In genomic region chr11:114679582-114679981, GRCm38 (mm10) we compare ENCODE assay signal across 8 mouse cellular contexts. TPM values are rescaled to one million over a fixed set of nuclear protein-coding genes. Genes with fewer than 3 reads are reported as not detected.
DNase-seq lines count a peak whose midpoint lies in the region; ATAC-seq and TF ChIP-seq lines count a peak whose summit lies in the region.

No protein-coding gene starts in this region.

- no peaks in the 10 kb centered on the region for H3K9me3 ChIP-seq in hindbrain, postnatal 0 days (ENCODE audit: low read length)
- no peaks in the 10 kb centered on the region for H3K9me3 ChIP-seq in hindbrain, embryonic 12.5 days (replicated peaks)
- H3K9me3 ChIP-seq in heart, embryonic 16.5 days (replicated peaks; ENCODE audit: control insufficient read depth, low read length): no peaks in the 10 kb centered on the region
- H3K9me3 ChIP-seq in lung, postnatal 0 days (ENCODE audit: low read length): no peaks in the 10 kb centered on the region

- TF ChIP-seq CTCF in hindbrain, postnatal 0 days (IDR thresholded peaks at IDR 0.05; ENCODE audit: low read depth): no peak
- no peak for TF ChIP-seq CTCF in lung, postnatal 0 days (IDR thresholded peaks at IDR 0.05)

- peak overlapping the region; percentile 3; the same call in 1 of the 2 replicates for H3K27ac ChIP-seq in hindbrain, postnatal 0 days
- H3K27ac ChIP-seq in hindbrain, embryonic 12.5 days: no peak overlapping the region
- H3K27ac ChIP-seq in brown adipose tissue, adult 24 weeks (replicated peaks; ENCODE audit: low read depth, low read length): peak overlapping the region; percentile 69
- peak overlapping the region; percentile 69 for H3K27ac ChIP-seq in heart, embryonic 16.5 days (ENCODE audit: low read length)
- peak overlapping the region; percentile 51 for H3K27ac ChIP-seq in lung, postnatal 0 days (ENCODE audit: low read length)

- no peak overlapping the region for H3K4me3 ChIP-seq in hindbrain, postnatal 0 days (ENCODE audit: low read length)
- H3K4me3 ChIP-seq in hindbrain, embryonic 12.5 days: no peak overlapping the region
- H3K4me3 ChIP-seq in brown adipose tissue, adult 24 weeks (ENCODE audit: insufficient read depth, low read depth, low read length): no peak overlapping the region
- H3K4me3 ChIP-seq in heart, embryonic 16.5 days (ENCODE audit: low read length): no peak overlapping the region
- H3K4me3 ChIP-seq in lung, postnatal 0 days (ENCODE audit: low read depth, low read length): no peak overlapping the region

- no peak overlapping the region for H3K4me2 ChIP-seq in hindbrain, postnatal 0 days (ENCODE audit: low read depth, low read length)
- no peak overlapping the region for H3K4me2 ChIP-seq in hindbrain, embryonic 12.5 days (replicated peaks)
- H3K4me2 ChIP-seq in heart, embryonic 16.5 days (ENCODE audit: low read depth, low read length): no peak overlapping the region
- no peak overlapping the region for H3K4me2 ChIP-seq in lung, postnatal 0 days (replicated peaks; ENCODE audit: low read depth, low read length)

- peak; percentile 36 for DNase-seq in hindbrain, postnatal 0 days (ENCODE audit: low spot score)
- DNase-seq in lung, postnatal 0 days (ENCODE audit: low spot score): peak; percentile 39
- no peak for DNase-seq in left cerebral cortex, adult 11 months (ENCODE audit: low spot score)
- DNase-seq in ovary, postnatal 36 days (ENCODE audit: low spot score): no peak

- no peak overlapping the region for H3K9ac ChIP-seq in hindbrain, postnatal 0 days (replicated peaks; ENCODE audit: low read length)
- no peak overlapping the region for H3K9ac ChIP-seq in hindbrain, embryonic 12.5 days
- H3K9ac ChIP-seq in heart, embryonic 16.5 days (ENCODE audit: low read length): peak overlapping the region; percentile 50; the same call in 1 of the 2 replicates
- H3K9ac ChIP-seq in lung, postnatal 0 days (replicated peaks; ENCODE audit: low read depth): no peak overlapping the region; the same call in 1 of the 2 replicates

- no peaks in the 10 kb centered on the region for H3K36me3 ChIP-seq in hindbrain, postnatal 0 days (ENCODE audit: insufficient read depth, low read length)
- no peaks in the 10 kb centered on the region for H3K36me3 ChIP-seq in hindbrain, embryonic 12.5 days
- H3K36me3 ChIP-seq in heart, embryonic 16.5 days (ENCODE audit: control insufficient read depth, insufficient read depth): no peaks in the 10 kb centered on the region
- no peaks in the 10 kb centered on the region for H3K36me3 ChIP-seq in lung, postnatal 0 days (ENCODE audit: insufficient read depth, low read length)

- H3K4me1 ChIP-seq in hindbrain, postnatal 0 days (ENCODE audit: insufficient read depth, low read length): peaks cover 12% of the 10 kb centered on the region
- H3K4me1 ChIP-seq in hindbrain, embryonic 12.5 days: peaks cover 45% of the 10 kb centered on the region
- H3K4me1 ChIP-seq in brown adipose tissue, adult 24 weeks (ENCODE audit: control insufficient read depth, insufficient read depth, insufficient read length, low read length): peaks cover 16% of the 10 kb centered on the region
- peaks cover 28% of the 10 kb centered on the region for H3K4me1 ChIP-seq in heart, embryonic 16.5 days (ENCODE audit: control insufficient read depth, insufficient read depth, low read length)
- H3K4me1 ChIP-seq in lung, postnatal 0 days (ENCODE audit: insufficient read depth, low read depth, low read length): peaks cover 10% of the 10 kb centered on the region; the same call in 1 of the 2 replicates

- no peaks in the 10 kb centered on the region for H3K27me3 ChIP-seq in hindbrain, postnatal 0 days (ENCODE audit: insufficient read depth, low read length)
- 0 out of 2 replicates have a peak, but pooled peaks cover 13% of the 10 kb centered on the region for H3K27me3 ChIP-seq in hindbrain, embryonic 12.5 days
- no peaks in the 10 kb centered on the region for H3K27me3 ChIP-seq in heart, embryonic 16.5 days (ENCODE audit: control insufficient read depth, insufficient read depth, low read length)
- H3K27me3 ChIP-seq in lung, postnatal 0 days (replicated peaks; ENCODE audit: insufficient read depth, low read length): no peaks in the 10 kb centered on the region

- no peak for TF ChIP-seq EP300 in lung, postnatal 0 days (IDR thresholded peaks at IDR 0.05)

- WGBS in hindbrain, postnatal 0 days: 53% methylated on average over 8 of the region's 8 CpGs
- 83% methylated on average over 8 of the region's 8 CpGs for WGBS in hindbrain, embryonic 12.5 days
- 25% methylated on average over 8 of the region's 8 CpGs for WGBS in heart, embryonic 16.5 days
- WGBS in lung, postnatal 0 days: 30% methylated on average over 8 of the region's 8 CpGs

- no peak for ATAC-seq in hindbrain, postnatal 0 days
- no peak for ATAC-seq in hindbrain, embryonic 12.5 days (ENCODE audit: low FRiP score)
- ATAC-seq in heart, embryonic 16.5 days (replicated peaks; ENCODE audit: extremely low read depth, insufficient read depth, low FRiP score): no peak
- 0 out of 2 replicates have a peak, but pooled peaks have one; percentile 17 for ATAC-seq in lung, postnatal 0 days
- no peak for ATAC-seq in inflammation-experienced regulatory T-cells, adult 6 months

RNA-seq across cellular contexts. Expression of gene Ttyh2, which starts 4.4 kb away (rescaled TPM):
- total RNA-seq in hindbrain, postnatal 0 days (2014; rRNA removed): 75.8 and 80.4 TPM in 2 replicates
- 38.6 and 40.3 TPM in 2 replicates for polyA plus RNA-seq in hindbrain, postnatal 0 days (2015; fragmentation: Nextera tagmentation; extraction: Ambion mirVana)
- polyA plus RNA-seq in hindbrain, embryonic 12.5 days (2016; fragmentation: Nextera tagmentation; extraction: Ambion mirVana): 18.0 and 23.8 TPM in 2 replicates
- polyA plus RNA-seq in brown adipose tissue, adult 24 weeks (2012; ENCODE audit: insufficient read depth, insufficient read length, missing spikeins): 9.8 and 12.4 TPM in 2 replicates
- 11.4 and 11.9 TPM in 2 replicates for polyA plus RNA-seq in heart, embryonic 16.5 days (2015; fragmentation: Nextera tagmentation; extraction: Ambion mirVana)
- polyA plus RNA-seq in lung, postnatal 0 days (2015; fragmentation: Nextera tagmentation; extraction: Ambion mirVana): 20.1 and 22.3 TPM in 2 replicates
- polyA plus RNA-seq in inflammation-experienced regulatory T-cells, adult 6 months (2017; shearing (Covaris generic)): 1 to 10 TPM; 2.4 to 3.6 (median 3.4) TPM

RNA-seq across cellular contexts. Expression of gene Rpl38, which starts 11.3 kb away (rescaled TPM):
- total RNA-seq in hindbrain, postnatal 0 days (2014; rRNA removed): 577 and 578 TPM in 2 replicates
- 954 and 958 TPM in 2 replicates for polyA plus RNA-seq in hindbrain, postnatal 0 days (2015; fragmentation: Nextera tagmentation; extraction: Ambion mirVana)
- polyA plus RNA-seq in hindbrain, embryonic 12.5 days (2016; fragmentation: Nextera tagmentation; extraction: Ambion mirVana): 787 and 856 TPM in 2 replicates
- 1,001 and 1,648 TPM in 2 replicates for polyA plus RNA-seq in brown adipose tissue, adult 24 weeks (2012; ENCODE audit: insufficient read depth, insufficient read length, missing spikeins)
- polyA plus RNA-seq in heart, embryonic 16.5 days (2015; fragmentation: Nextera tagmentation; extraction: Ambion mirVana): 509 and 560 TPM in 2 replicates
- polyA plus RNA-seq in lung, postnatal 0 days (2015; fragmentation: Nextera tagmentation; extraction: Ambion mirVana): 728 and 824 TPM in 2 replicates
- polyA plus RNA-seq in inflammation-experienced regulatory T-cells, adult 6 months (2017; shearing (Covaris generic)): 1,000 to 10,000 TPM in 2 of 3 experiments, 100 to 1,000 TPM in 1; 884 to 1,360 (median 1,230) TPM

RNA-seq across cellular contexts. Expression of gene Dnaic2, which starts 47.6 kb away (rescaled TPM):
- total RNA-seq in hindbrain, postnatal 0 days (2014; rRNA removed): 5.1 and 5.8 TPM in 2 replicates
- 3.1 and 3.2 TPM in 2 replicates for polyA plus RNA-seq in hindbrain, postnatal 0 days (2015; fragmentation: Nextera tagmentation; extraction: Ambion mirVana)
- polyA plus RNA-seq in hindbrain, embryonic 12.5 days (2016; fragmentation: Nextera tagmentation; extraction: Ambion mirVana): 3.3 and 4.5 TPM in 2 replicates
- not detected in 2 replicates for polyA plus RNA-seq in brown adipose tissue, adult 24 weeks (2012; ENCODE audit: insufficient read depth, insufficient read length, missing spikeins)
- polyA plus RNA-seq in heart, embryonic 16.5 days (2015; fragmentation: Nextera tagmentation; extraction: Ambion mirVana): 1.1 and 1.3 TPM in 2 replicates
- 6.4 and 7.3 TPM in 2 replicates for polyA plus RNA-seq in lung, postnatal 0 days (2015; fragmentation: Nextera tagmentation; extraction: Ambion mirVana)
- not detected for polyA plus RNA-seq in inflammation-experienced regulatory T-cells, adult 6 months (2017; shearing (Covaris generic))

Comparison
In these comparisons a context has a peak if more than half of its experiments do, and no peak if none do; other contexts are left out.
1. DNase-seq: peak in hindbrain, postnatal 0 days (single experiment) and lung, postnatal 0 days (single experiment); none in left cerebral cortex, adult 11 months (single experiment) and ovary, postnatal 36 days (single experiment).